Mouse (Mus musculus) kidney, embryonic 14.5 days (tissue): Measurements from ENCODE around the gene Olfr596. TPM values are rescaled to one million over a fixed set of nuclear protein-coding genes. Genes with fewer than 3 reads are reported as not detected.
"Not testable (repeated sequence)": the region's sequence is repeated elsewhere in the genome, so short reads cannot be mapped to it uniquely, and the experiment has no call there.

Experiments used
- ATAC-seq: fragments of 200-750 bp; cut with Nextera tagmentation; 2 replicates; pipeline ENCODE4 v1.8.0; 2017; ENCODE audit warnings: moderate number of reproducible peaks, mild to moderate bottlenecking, moderate TSS enrichment, moderate library complexity; ENCODE audit not compliant: low FRiP score, low TSS enrichment
- H3K27ac ChIP-seq: fragments of 300-500 bp; sonication (generic); 2 replicates; pipeline ENCODE4 v1.5.1; 2014; ENCODE audit warnings: low read depth, mild to moderate bottlenecking, low read length, moderate library complexity, mixed read lengths
- H3K27me3 ChIP-seq: fragments of 300-500 bp; sonication (generic); 2 replicates; pipeline ENCODE4 v1.6.1; 2014; ENCODE audit warnings: mild to moderate bottlenecking, low read length; ENCODE audit not compliant: control insufficient read depth, insufficient read depth
- H3K36me3 ChIP-seq: fragments of 300-500 bp; sonication (generic); 2 replicates; pipeline ENCODE4 v1.6.1; 2014; ENCODE audit warnings: low read length, mixed read lengths; ENCODE audit not compliant: control insufficient read depth, insufficient read depth
- H3K4me1 ChIP-seq: fragments of 300-500 bp; sonication (generic); 2 replicates; pipeline ENCODE4 v1.6.1; 2014; ENCODE audit warnings: low read length, mixed read lengths; ENCODE audit not compliant: control insufficient read depth, insufficient read depth
- H3K4me2 ChIP-seq: fragments of 300-500 bp; sonication (generic); replicated peaks from 2 replicates; pipeline ENCODE4 v1.6.1; 2014; ENCODE audit warnings: low read depth, mild to moderate bottlenecking, low read length
- H3K4me3 ChIP-seq: fragments of 300-500 bp; sonication (generic); 2 replicates; pipeline ENCODE4 v1.5.1; 2014; ENCODE audit warnings: mild to moderate bottlenecking, low read length
- H3K9ac ChIP-seq: fragments of 300-500 bp; sonication (generic); 2 replicates; pipeline ENCODE4 v1.6.1; 2014; ENCODE audit warnings: low read depth, mild to moderate bottlenecking, low read length, moderate library complexity
- H3K9me3 ChIP-seq: fragments of 300-500 bp; sonication (generic); 2 replicates; pipeline ENCODE4 v1.6.1; 2016; ENCODE audit warnings: low read length; ENCODE audit not compliant: control insufficient read depth
- WGBS: fragments of 180-500 bp; shearing (Covaris S2); extraction: QIAGEN DNeasy Blood & Tissue Kit; methylation state at CpG from one replicate; pipeline ENCODE4 v1.1.7; 2014; 5-methylcytosine and 5-hydroxymethylcytosine counted together
- microRNA-seq: library from miRNA; unstranded; fragments of <30 nt; microRNA quantifications from one replicate; pipeline ENCODE4, GENCODE M21; 2016
- polyA plus RNA-seq: library from polyadenylated mRNA; unstranded; fragments of >200 nt; fragmentation: Nextera tagmentation; extraction: Ambion mirVana; gene quantifications from 2 replicates; pipeline ENCODE4 v1.2.1, GENCODE M21; 2014

Olfr596 gene
- polyA plus RNA-seq: not detected in 2 replicates

DNA sequence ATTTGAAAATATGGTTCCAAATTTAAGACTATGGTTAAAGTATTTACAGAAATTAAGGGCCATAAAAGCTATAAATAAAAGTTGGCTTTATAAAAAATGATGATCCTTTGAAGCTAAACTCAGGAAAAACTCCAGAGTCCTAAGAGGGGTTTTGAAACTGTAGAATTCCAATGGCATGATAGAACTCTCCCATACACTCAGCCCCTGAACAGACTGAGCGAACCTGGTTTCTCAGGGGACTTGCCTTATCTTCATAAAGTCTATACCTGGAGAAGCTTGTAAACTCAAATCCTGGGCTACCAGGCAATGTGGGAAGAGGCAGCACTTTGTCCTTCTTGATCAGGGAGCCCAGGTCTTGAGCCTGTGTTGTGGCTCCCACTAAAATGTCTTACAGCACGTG, at the start of gene Olfr596:
TSS of gene Olfr596 (plus strand) at position 301 of the 400 bp plus-strand sequence.
- not testable (repeated sequence) for H3K9me3 ChIP-seq, H3K27me3 ChIP-seq, H3K4me1 ChIP-seq, H3K36me3 ChIP-seq, H3K4me2 ChIP-seq, H3K9ac ChIP-seq, H3K27ac ChIP-seq, ATAC-seq, H3K4me3 ChIP-seq
- WGBS: 94% methylated on average over 2 of the region's 2 CpGs

DNA sequence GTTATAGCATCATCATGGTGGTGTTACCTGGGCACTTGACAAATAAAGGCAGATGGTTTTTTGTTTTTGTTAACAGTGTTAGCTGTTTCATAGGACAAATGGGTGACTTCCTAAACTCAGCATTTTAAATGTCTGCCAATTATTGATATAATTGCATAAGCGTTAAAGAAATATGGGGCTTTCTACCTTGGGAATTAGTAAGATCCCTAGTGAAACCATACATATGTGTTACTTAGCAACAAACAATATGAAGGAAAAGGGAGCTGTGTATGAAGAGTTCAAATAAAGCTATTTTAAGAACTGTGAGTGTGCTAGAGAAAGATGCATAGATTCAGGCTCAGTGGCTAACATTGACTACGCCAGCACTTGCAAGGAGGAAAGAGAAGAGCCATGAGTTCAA, 10.6 kb downstream of the Olfr596 start, which contains the start of gene Olfr597:
TSS of gene Olfr597 (plus strand) at position 301 of the 400 bp plus-strand sequence.
- H3K9me3 ChIP-seq, ATAC-seq, H3K27me3 ChIP-seq, H3K36me3 ChIP-seq, H3K9ac ChIP-seq, H3K4me2 ChIP-seq, H3K27ac ChIP-seq, H3K4me3 ChIP-seq, H3K4me1 ChIP-seq: not testable (repeated sequence)
- WGBS: 98% methylated on average over 2 of the region's 2 CpGs

GRCm38 (mm10) chr7:103323268-103323667, 17.8 kb downstream of the Olfr596 start, which contains the start of gene Olfr598:
Gene Olfr598, plus strand, starts transcription at chr7:103323568.
- no peaks in the 10 kb centered on the region for H3K36me3 ChIP-seq

DNA sequence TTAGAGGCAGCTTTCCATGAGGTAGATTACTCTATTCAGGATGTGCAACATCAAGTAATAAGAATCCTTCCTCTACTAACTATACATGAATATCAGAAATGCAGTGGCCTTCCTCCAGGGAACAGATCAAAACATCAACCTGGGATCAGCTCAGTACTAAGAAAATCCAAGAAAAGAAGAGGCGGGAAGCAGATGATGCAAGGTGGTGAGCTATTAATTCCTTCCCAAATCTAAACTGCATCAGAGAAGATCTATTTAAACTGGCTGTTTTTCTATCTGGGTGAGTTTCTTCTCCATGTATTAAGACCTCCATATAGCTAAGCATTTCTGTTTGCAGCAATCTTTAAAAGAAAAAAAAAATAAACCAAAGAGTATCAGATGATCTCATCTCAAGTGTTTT, 30.2 kb downstream of the Olfr596 start, which contains the start of gene Olfr599:
TSS of gene Olfr599 (plus strand) at position 301 of the 400 bp plus-strand sequence.
- ATAC-seq: no peak
- Histone ChIP-seq H3K36me3 (no peaks in the 10 kb centered on the region), H3K27me3 (no peaks in the 10 kb centered on the region), H3K4me1 (no peaks in the 10 kb centered on the region), H3K9me3 (no peaks in the 10 kb centered on the region), H3K4me3 (no peak within 1 kb of the TSS), H3K4me2 (no peak within 1 kb of the TSS), H3K9ac (no peak within 1 kb of the TSS), H3K27ac (no peak within 1 kb of the TSS)
- WGBS: 90% methylated on average over 1 of the region's 1 CpGs

More at GRCm38 (mm10) chr7:103323268-103323667, 17.8 kb downstream of the Olfr596 start, which contains the start of gene Olfr598:
- Histone ChIP-seq H3K9ac (no peak within 1 kb of the TSS), H3K4me1 (no peaks in the 10 kb centered on the region), H3K27ac (no peak within 1 kb of the TSS), H3K4me3 (no peak within 1 kb of the TSS), H3K27me3 (no peaks in the 10 kb centered on the region), H3K4me2 (no peak within 1 kb of the TSS), H3K9me3 (no peaks in the 10 kb centered on the region)
- ATAC-seq: no peak

GRCm38 (mm10) chr7:103349569-103349968, 44.1 kb downstream of the Olfr596 start, which contains the start of gene Olfr600:
Gene Olfr600, minus strand, starts transcription at chr7:103349669.
- Histone ChIP-seq H3K4me2 (no peak within 1 kb of the TSS), H3K9me3 (no peaks in the 10 kb centered on the region), H3K27ac (no peak within 1 kb of the TSS), H3K4me3 (no peak within 1 kb of the TSS), H3K4me1 (no peaks in the 10 kb centered on the region), H3K36me3 (no peaks in the 10 kb centered on the region), H3K27me3 (no peaks in the 10 kb centered on the region), H3K9ac (no peak within 1 kb of the TSS)
- no peak for ATAC-seq

Small RNA genes within 50 kb of the gene (microRNA-seq; reads per million reads assigned to microRNA genes)
- not detected for gene Gm23550
- not detected for gene Gm25171

Other genes starting within 250 kb of the Olfr596 start
- gene Olfr584, start 223.8 kb upstream of the Olfr596 start, polyA plus RNA-seq: not detected in 2 replicates
- gene Olfr585, start 207.9 kb upstream of the Olfr596 start, polyA plus RNA-seq: not detected in 2 replicates
- gene Olfr586, start 180.0 kb upstream of the Olfr596 start, polyA plus RNA-seq: not detected in 2 replicates
- gene Olfr588-ps1, start 164.8 kb upstream of the Olfr596 start, polyA plus RNA-seq: not detected in 2 replicates
- not detected in 2 replicates for gene Olfr589, start 149.3 kb upstream of the Olfr596 start, polyA plus RNA-seq
- gene Olfr591, start 127.3 kb upstream of the Olfr596 start, polyA plus RNA-seq: not detected in 2 replicates
- gene Olfr592, start 120.8 kb upstream of the Olfr596 start, polyA plus RNA-seq: not detected in 2 replicates
- gene Olfr593, start 93.8 kb upstream of the Olfr596 start, polyA plus RNA-seq: not detected in 2 replicates
- gene Olfr594, start 88.7 kb upstream of the Olfr596 start, polyA plus RNA-seq: not detected in 2 replicates
- not detected in 2 replicates for gene Usp17ld, start 53.1 kb upstream of the Olfr596 start, polyA plus RNA-seq
- not detected in 2 replicates for gene Olfr597, start 10.7 kb downstream of the Olfr596 start, polyA plus RNA-seq
- gene Olfr598, start 17.9 kb downstream of the Olfr596 start, polyA plus RNA-seq: not detected in 2 replicates
- not detected in 2 replicates for gene Olfr599, start 30.3 kb downstream of the Olfr596 start, polyA plus RNA-seq
- gene Olfr600, start 44.0 kb downstream of the Olfr596 start, polyA plus RNA-seq: not detected in 2 replicates
- not detected in 2 replicates for gene Olfr601, start 57.0 kb downstream of the Olfr596 start, polyA plus RNA-seq
- gene Olfr603, start 80.5 kb downstream of the Olfr596 start, polyA plus RNA-seq: not detected in 2 replicates
- gene Usp17lc, start 109.4 kb downstream of the Olfr596 start, polyA plus RNA-seq: not detected in 2 replicates
- not detected in 2 replicates for gene Olfr605, start 139.8 kb downstream of the Olfr596 start, polyA plus RNA-seq
- gene Olfr606, start 143.4 kb downstream of the Olfr596 start, polyA plus RNA-seq: not detected in 2 replicates
- gene Olfr607, start 158.5 kb downstream of the Olfr596 start, polyA plus RNA-seq: not detected in 2 replicates
- not detected in 2 replicates for gene Olfr608, start 164.2 kb downstream of the Olfr596 start, polyA plus RNA-seq
- not detected in 2 replicates for gene Olfr609, start 192.4 kb downstream of the Olfr596 start, polyA plus RNA-seq
- not detected in 2 replicates for gene Olfr610, start 206.5 kb downstream of the Olfr596 start, polyA plus RNA-seq
- not detected in 2 replicates for gene Olfr611, start 215.2 kb downstream of the Olfr596 start, polyA plus RNA-seq
- gene Olfr612, start 237.1 kb downstream of the Olfr596 start, polyA plus RNA-seq: not detected in 2 replicates
- gene Olfr613, start 242.4 kb downstream of the Olfr596 start, polyA plus RNA-seq: not detected in 2 replicates